Mouse (Mus musculus) urinary bladder, adult 18-20 months (tissue): ENCODE measurements around the gene Zfp358.

Source experiments
- DNase-seq, 2 experiments: peaks; one replicate each; pipeline ENCODE4 v3.0.0; 2022; ENCODE audit warnings: low spot score in 2 of 2, mixed read lengths in 2 of 2

The Zfp358 gene

DNA sequence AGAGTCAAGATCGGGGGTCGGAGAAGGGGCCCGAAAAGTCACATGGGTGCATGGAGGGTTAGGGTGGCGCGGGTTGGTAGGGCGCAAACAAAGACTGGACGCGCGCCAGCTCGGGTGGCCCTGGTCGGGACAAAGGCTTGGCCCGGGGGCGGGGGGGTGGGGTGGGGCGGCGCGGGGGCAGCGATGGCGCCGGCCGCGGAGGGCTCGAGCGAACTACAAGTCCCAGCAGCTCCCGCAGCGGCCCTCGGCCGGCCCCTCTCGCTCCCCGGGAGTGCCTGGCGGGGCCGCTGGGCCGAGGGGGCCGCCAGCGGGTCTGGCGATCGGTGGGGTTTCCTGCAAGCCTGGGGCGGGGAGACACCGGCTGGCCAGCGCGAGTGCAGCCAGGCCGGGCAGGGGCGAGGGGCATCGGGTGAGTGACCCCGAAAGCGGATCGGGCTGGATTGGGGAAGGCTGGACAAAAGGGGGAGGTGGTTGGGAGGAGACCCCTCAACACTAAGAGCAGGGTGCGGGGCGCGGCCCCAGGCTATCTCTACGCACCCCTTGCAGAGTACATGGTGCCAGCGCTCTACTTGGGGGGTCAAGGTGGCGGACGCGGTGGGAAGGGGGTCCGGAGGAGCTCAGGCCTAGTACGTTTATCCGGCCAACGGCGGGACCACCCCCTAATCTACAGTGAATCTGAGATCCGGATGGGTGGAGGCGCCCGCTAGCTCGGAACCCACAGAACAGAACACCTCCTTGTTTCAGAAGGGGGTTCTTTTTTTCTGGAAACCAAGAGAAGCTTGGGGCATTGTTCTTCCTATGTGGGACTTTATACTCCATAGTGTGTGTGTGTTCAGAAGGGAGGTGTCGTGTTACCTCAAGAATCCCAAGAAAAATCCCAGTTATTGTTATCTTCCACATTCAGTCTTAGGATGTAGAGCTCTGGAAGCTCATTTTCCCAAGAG is at the start of gene Zfp358:
TSS of gene Zfp358 (plus strand) at position 238 of the 944 bp plus-strand sequence.
- peak; percentile 53 to 63 for DNase-seq

DNA sequence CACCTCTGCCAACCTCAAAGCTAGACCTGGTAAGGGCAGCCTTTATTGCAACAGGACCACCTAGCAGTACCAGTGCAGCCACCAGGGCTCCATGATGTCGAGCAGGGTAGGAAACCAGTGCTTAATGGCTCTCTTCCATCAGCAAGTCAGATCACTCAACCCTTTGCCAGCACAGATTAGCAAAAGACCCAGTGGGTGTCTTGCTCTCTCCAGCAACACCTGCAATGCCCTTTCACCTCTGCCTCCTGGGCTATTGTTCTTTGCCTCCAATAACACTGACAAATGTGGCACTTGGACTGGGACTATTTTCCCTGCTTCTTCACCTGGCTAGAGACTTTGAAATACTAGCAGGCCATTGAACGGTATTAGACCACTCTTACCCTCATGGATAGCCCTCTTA is 43.7 kb upstream of the Zfp358 start:
- DNase-seq: no peak

DNA sequence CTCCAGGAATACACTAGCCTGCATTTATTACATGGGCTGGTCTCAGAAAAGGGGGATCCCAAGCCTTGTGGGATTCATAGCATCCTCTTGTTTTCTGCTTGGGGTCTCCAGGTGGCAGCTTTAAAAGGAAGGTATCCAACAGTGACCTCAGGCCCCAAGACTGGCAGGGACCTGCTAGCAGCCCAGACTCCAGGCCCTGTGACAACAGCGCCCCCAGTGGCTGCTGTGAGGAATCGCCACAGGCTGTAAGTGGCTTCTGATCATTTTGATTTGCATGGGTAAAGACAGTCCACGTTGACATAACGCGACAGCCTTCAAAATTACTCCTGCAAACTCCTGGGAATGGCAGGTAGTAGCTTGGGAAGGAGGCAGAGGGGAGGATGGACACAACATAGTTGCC is 42.3 kb upstream of the Zfp358 start:
- DNase-seq: peak; percentile 31 to 39

DNA sequence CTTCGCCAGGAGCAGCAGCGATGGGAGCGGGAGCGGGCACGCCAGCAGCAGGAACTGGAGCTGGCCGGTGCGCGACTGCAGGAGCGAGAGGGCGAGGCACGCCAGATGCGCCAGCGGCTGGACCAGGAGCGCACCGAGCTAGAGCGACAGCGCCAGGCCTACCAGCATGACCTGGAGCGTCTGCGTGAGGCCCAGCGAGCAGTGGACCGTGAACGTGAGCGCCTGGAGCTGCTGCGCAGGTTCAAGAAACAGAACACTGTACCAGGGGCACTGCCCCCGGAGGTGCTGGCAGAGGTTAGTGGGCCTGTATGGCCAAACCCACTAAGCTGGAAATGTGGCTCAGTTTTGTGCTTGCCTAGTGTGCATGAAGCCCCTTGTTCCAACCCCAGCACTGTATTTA is 40.9 kb upstream of the Zfp358 start:
- DNase-seq: no peak

DNA sequence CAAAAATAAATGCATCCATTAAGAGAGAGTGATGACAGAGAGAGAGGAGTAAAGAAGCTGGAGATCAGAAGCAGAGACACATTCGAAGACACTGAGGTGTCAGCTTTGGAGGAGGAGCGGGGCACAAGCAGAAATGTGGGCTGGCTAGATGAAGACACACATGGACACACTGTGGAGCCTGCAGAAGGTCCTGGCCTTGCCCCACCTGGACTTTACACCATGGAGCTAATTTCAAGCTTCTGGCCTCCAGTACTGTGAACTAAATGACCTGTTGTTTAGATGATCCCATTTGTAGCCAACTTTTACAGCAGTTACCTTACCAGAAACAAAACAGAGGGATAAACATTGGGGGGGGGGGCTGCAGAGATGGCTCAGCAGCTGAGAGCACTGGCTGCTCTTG is 29.7 kb upstream of the Zfp358 start:
- DNase-seq: no peak

DNA sequence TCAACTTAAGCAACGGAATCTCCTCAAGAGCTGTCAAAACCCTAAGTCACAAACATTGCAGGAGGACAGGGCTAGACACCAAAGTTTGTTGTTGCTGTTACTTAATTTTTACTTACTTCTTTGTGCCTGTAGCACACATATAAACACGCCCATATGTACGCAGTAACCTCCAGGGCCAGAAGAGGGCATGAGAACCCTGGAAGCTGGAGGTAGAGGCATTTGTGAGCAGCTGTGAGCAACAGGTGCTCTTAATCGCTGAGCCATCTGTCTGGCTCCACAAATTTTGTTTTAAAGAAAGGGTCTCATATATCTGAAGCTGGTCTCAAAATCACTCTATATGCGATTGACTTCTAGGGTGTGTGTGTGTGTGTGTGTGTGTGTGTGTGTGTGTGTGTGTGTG is 28.6 kb upstream of the Zfp358 start:
- no peak for DNase-seq

DNA sequence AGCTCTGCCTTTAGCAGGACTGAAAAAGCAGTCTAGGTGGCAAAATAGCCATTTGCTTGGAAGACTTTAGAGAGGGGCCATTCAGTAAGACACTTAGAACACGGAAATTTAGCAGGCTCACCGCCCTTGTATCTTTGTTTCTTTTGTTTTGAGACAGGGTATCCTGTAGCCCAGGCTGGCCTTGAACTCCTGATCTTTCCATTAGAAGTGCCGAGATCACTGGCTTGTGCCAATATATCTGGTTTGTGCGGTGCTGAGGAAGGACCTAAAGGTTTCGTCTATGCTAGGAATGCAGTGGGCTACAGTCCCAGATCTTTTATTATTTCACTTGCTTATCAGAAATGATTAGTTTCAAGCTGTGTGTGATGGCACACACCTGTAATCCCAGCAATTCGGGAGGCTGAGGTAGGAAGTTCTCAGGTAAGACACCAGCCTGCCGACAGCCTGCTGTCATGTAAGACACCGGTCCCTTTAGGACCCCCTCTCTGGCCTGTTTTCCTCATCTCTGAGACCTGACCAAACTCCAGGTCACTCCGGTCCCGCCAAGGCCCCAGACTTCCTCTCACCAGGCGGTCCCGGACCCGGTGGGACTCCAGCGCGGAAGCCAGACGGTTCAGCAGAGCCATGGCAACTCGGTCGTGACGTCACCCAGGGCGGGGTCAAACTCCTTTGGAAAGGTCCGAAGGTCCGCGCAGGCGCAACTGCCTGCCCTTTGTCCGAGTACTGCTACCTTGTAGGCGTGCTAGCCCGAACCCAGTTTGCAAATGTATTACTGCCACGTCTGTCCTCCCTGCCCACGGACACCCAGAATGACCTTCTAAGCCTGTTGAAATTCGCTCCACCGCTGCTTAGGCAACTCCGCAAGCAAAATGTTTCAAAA is 25.7 kb upstream of the Zfp358 start, which contains the start of gene Pex11g:
TSS of gene Pex11g (minus strand) at position 675 of the 880 bp plus-strand sequence.
- DNase-seq: peak; percentile 99

DNA sequence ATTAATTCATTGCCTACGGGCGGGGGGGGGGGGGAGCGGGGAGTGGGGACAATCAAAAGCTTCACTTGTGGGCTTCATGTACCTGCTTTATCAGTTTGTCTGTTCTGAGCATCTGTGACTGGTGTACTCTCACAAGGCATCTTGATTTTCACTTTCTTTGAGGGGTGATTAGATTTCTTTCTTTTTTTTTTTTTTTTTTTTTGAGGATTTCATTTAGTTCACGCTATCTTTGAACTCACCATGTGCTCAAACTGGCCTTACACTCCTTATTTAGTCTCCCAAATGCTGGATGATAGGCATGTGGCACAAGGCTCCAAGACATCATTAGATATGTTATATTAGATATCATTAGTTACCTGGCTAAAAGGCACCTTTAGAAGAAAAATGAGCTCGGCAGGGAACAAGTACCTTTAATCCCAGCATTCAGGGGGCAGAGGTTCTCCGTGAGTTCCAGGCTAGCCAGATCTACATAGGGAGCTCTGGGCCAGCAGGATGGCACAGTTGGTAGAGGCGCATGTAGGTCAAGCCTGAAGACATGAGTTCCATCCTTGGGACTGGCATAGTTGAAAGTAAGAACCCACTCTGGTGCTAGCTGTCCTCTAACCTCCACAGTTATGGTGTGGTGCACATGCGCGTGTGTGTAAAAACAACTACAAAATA is 24.9 kb upstream of the Zfp358 start:
- DNase-seq: no peak

DNA sequence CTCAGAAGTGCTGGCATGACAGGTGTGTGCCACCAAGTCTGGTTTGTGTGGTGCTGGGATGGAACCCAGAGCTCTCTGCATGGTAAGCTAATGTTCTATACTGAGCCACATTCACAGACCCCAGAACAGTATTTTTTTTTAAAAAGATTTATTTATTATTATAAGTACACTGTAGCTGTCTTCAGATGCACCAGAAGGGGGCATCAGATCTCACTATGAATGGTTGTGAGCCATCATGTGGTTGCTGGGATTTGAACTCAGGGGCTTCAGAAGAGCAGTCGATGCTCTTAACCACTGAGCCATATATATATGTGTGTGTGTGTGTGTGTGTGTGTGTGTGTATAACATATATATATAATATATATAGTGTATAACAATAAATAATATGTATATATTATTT is 24.1 kb upstream of the Zfp358 start:
- DNase-seq: no peak

DNA sequence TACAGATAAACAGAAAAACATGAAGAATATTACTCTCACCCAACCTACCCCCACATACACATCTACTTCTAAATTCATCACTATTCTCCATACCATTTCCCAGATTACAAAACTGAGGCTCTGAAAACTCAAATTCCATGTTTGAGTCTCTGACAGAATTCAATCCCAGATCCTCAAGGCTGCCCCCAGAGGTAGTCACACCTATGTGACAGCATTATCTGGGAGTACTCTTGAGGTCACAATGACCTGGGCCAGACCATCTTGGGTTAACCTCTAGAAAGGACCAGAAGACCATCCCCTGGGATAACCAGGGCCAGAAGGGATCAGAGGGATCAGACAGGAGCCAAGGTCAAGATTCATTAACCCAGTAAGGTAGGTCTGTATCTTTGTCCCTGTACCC is 22.4 kb upstream of the Zfp358 start, which contains the start of gene Tex45:
TSS of gene Tex45 (plus strand) at position 301 of the 400 bp plus-strand sequence.
- no peak for DNase-seq

DNA sequence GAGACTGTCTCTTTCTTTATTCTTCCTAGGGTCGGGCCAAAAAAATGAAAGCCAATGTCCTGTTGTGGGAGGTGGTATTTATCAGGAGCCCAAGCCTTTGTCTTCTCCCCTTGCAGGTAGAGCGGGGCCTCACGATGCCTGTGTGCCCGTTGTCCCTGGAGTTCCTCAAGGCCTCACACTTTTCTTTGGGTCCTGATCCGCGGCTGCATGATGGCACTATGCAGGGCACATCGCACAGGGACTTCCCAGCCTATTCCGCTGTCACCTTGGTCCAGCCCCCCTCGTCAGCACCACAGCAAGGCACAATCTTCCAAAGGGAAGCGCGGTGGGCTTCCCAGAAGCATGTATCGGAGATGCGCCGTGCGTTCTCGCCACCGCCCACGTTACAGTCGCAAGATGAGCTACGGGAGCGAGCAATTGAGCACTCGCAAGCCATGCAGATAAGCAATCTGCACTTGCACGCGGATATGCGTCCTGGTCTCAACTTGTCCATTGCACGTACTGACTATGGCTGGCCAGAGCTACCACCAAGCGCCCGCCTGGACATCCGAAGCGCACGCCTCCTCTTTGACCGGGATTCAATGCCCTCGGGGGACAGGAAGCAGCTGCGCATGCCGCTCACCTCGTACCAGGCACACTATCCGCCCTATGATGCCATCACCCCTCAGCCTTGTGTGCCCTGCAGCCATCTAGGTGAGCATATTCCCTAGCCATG is 17.1 kb upstream of the Zfp358 start:
- no peak for DNase-seq

DNA sequence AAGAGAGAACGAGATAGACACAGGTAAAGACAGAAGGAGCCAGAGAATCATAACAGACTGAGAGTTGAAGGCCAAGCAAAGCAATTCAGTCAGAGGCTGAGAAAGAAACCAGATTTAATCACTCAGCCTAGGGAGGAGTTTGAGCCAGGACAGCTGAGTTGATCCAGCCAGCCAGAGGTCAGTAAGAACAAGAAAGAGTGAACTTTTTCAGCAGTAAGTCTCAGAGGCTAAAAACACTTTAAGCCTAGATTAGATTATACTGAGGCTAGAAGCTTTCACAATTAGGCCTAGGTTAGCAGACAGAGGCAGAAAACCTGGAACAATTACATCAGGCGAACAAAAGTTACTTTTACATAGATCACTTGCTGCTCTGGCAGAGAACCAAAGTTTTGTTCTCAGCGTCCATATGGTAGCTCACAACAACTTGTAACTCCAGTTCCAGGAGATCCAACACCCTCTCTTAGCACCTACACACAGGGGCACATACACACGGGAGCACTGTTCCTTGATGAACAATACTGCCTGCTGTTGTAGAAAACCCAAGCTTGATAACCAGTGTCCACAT is 12.6 kb upstream of the Zfp358 start:
- no peak for DNase-seq

DNA sequence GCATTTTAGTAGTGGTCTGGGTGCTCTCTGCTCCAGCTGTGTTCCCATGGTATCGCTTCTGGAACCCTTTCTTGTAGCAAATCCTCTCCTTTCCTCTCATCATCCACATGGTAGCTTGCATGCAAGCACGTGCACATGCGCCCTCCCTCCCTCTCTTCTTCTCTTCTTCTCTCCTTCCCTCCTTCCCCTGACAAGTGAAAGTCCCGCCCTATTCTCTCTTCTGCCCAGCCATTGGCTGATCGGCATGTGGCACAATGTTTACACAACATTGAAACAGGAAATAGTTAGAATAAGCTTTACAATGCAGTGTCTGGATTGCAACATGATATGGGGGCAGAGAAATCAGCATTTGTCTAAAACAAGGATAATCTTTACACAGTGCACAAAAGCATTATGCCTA is 11.3 kb upstream of the Zfp358 start:
- DNase-seq: no peak

DNA sequence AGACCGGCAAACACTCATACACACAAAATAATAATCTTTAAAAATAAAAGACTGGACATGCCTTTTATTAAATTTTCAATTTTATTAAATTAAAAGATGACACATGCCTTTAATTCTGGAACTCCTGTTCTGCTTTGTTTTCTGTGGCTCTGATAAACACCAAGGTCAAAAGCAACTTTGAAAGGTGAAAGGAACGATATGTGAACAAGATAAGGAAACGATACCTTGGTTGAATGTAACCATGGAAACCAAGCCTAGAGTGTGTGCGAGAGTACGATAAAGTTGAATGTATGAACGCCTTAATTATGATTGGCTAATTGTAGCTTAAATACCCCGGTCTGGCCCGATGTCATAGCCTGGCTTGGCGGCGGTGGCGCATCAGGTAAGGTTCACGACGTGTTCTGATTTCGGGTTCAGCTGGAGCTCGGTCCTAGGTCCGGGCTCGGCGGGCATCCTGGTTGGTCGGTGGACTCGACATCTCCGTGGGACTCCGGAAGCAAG is 10.6 kb upstream of the Zfp358 start:
- DNase-seq: no peak

DNA sequence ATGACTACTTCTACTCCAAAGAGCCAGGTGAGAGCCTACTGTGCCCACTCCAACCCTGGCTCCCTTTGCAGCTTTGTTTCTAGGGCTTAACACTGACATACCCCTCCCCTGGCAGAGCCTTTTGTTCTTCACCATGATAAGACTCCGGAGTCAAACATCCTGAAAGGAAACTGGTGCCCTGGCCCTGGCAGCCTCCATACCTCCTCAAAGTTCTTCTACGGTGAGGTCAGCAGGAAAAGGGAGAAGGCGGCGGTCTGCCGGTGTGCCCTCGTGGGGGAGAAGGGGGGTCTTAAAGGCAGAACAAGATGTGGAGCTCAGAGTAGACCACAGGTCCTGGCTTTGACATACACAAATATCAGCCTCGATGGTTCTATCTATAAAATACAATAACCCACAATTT is 9.4 kb upstream of the Zfp358 start:
- DNase-seq: no peak

DNA sequence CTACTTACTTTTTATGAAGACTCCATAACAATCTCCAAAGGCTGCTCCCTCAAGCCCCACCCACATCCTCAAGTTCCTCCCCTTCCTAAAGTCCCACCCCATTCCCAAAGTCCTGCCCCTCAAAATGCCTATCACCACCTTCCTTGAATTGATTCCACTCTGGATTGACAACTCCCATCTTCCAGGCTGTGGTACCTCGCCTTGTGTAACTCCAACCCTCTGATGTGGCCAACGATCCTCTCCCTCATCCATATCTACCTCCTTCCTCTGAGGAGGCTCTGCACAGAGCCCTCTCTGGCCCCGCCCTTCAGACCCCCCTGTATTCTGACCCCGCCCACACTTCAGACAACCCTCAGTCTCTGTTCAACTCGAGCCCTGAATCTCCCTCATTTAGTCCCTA is 7.7 kb upstream of the Zfp358 start:
- DNase-seq: no peak

DNA sequence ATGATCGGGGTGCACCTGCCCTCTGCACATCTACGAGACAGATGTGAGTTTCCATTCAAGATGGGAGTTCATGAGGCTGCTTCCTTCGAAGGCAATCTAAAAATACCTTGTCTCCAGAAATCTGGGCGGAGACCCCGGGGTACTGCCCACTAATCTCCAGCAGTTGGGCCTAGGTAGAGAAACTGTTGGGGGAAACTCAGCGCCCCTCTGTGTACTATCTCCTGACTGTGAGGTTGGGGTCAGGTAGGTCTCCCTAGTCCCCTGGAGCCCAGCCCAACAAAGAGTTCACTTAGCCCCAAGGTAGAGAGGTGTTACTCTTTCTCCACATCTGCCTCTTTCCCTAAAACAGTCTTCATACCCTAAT is 889 bp downstream of the Zfp358 start:
- DNase-seq: no peak

DNA sequence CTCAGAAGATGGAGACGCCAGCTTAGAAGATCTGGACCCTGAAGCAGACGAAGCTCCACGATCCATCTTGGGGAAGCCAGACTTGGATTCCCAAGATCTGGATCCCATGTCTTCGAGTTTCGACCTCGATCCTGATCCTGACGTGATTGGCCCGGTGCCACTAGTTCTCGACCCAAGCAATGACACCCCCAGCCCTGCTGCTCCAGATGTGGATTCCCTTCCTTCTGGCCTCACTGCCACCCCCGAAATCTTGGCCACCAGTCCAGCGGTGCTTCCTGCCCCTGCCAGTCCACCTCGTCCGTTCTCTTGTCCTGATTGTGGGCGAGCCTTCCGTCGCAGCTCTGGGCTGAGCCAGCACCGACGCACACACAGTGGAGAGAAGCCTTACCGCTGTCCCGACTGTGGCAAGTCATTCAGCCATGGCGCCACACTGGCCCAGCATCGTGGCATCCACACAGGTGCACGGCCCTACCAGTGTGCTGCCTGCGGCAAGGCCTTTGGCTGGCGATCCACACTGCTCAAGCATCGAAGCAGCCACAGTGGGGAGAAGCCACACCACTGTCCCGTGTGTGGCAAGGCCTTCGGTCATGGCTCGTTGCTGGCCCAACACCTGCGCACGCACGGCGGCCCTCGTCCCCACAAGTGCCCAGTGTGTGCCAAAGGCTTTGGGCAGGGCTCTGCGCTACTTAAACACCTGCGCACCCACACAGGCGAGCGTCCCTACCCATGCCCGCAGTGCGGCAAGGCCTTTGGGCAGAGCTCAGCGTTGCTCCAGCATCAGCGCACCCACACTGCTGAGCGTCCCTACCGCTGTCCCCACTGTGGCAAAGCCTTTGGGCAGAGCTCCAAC is 2.9 kb downstream of the Zfp358 start:
- no peak for DNase-seq

DNA sequence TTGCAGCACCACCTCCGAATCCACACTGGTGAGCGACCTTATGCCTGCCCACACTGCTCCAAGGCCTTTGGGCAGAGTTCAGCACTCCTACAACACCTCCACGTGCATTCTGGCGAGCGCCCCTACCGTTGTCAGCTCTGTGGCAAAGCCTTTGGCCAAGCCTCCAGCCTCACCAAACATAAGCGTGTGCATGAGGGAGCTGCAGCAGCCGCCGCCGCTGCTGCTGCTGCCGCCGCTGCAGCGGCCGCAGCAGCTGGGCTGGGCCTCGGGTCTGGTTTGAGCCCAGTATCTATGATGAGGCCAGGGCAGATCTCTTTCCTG is 3.5 kb downstream of the Zfp358 start:
- no peak for DNase-seq

DNA sequence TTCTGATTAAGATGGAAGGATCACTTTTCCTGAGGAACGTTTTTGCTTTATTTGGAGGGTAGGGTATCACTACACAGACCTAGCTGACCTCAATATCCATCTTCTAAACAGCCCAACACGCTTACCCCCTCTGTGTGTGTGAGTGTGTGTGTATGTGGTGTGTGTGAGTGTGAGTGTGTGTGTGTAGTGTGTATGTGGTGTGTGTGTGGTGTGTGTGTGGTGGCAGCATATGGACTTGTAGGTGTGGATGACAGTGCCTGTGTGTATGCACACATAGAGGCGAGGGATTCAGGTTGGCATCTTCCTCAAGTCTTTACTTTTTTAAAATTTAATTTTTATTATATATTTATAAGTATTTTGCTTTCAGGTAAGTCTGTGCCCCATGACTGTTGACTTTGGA is 5.6 kb downstream of the Zfp358 start:
- no peak for DNase-seq
